Mouse (Mus musculus) forebrain, embryonic 10.5 days (tissue): Measurements from ENCODE around the gene Cdh8. TPM values are rescaled to one million over a fixed set of nuclear protein-coding genes. Genes with fewer than 3 reads are reported as not detected.
A peak's percentile ranks its signal among the peaks of the same experiment; 100 is the strongest.

Experiments used
- DNase-seq: peaks from one replicate; pipeline ENCODE4 v3.0.0-alpha.2; 2017; ENCODE audit warnings: low spot score; ENCODE audit errors: extremely low spot score
- H3K27ac ChIP-seq: fragments of 300-500 bp; sonication (generic); 2 replicates; pipeline ENCODE4 v1.5.1; 2016; ENCODE audit warnings: mild to moderate bottlenecking
- H3K27me3 ChIP-seq: fragments of 300-500 bp; sonication (generic); 2 replicates; pipeline ENCODE4 v1.6.1; 2016; ENCODE audit warnings: mild to moderate bottlenecking; ENCODE audit not compliant: poor library complexity, severe bottlenecking
- H3K36me3 ChIP-seq: fragments of 300-500 bp; sonication (generic); replicated peaks from 2 replicates; pipeline ENCODE4 v1.6.1; 2016; ENCODE audit warnings: mild to moderate bottlenecking, moderate library complexity
- H3K4me1 ChIP-seq: fragments of 300-500 bp; sonication (generic); 2 replicates; pipeline ENCODE4 v1.6.1; 2016
- H3K4me3 ChIP-seq: fragments of 300-500 bp; sonication (generic); 2 replicates; pipeline ENCODE4 v1.5.1; 2016; ENCODE audit warnings: mild to moderate bottlenecking, moderate library complexity
- H3K9me3 ChIP-seq: fragments of 300-500 bp; sonication (generic); 2 replicates; pipeline ENCODE4 v1.6.1; 2016; ENCODE audit warnings: mild to moderate bottlenecking, moderate library complexity
- WGBS: fragments of 180-500 bp; shearing (Covaris S2); methylation state at CpG from one replicate; pipeline ENCODE4 v1.1.7; 2016; 5-methylcytosine and 5-hydroxymethylcytosine counted together
- polyA plus RNA-seq: library from polyadenylated mRNA; unstranded; fragments of >200 nt; fragmentation: Nextera tagmentation; extraction: Ambion mirVana; gene quantifications from 2 replicates; pipeline ENCODE4 v1.2.1, GENCODE M21; 2016

The Cdh8 gene
- 3.7 and 3.9 TPM in 2 replicates for polyA plus RNA-seq

DNA sequence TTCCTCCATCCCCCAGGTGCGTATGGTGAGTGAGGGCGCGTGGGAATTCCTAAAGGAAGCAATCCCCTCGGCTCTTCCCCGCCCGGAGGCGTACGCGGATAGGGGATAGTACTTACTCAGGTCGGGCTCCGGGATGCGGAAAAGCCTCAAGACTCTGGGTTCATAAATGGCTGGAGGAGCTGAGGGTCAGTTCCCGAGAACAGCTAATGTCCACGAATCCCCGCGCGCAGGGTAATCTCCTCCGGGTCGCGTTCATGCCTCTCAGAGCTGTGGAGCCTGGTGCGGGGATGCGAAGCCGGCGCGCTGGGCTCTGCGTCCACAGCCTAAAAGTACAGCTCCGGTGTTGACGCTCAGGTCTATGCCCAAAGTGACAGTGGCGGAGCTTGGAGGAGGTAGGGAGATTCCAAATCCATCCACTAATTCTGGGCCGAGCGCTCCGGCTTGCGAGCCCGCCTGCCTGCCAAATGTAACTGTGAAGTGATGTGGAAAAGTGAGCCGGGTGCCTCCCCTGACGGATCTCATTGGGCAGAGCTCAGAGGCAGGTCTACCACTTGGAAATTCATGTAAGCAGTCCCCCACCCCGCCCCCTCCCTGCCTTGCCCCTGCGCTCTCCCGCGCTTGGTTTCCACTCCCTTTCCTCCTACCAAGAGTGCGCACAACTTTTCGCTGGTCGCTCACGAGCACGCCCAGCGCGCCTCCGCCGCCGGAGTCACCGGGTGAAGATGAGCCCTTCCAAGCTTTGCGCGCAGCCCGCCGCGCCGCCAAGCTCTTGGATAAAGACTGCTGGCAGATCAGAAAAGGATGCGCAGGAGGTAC is at the start of gene Cdh8:
Gene Cdh8, minus strand, starts transcription at position 506 of the 816 bp plus-strand sequence.
- H3K27me3 ChIP-seq, result peaks cover 92% of the 10 kb centered on the region
- peak; percentile 75 for DNase-seq
- no peaks in the 10 kb centered on the region for H3K36me3 ChIP-seq
- peaks cover 41% of the 10 kb centered on the region for H3K4me1 ChIP-seq
- under 1% methylated on average over 58 of the region's 58 CpGs for WGBS
- peak within 1 kb of the TSS; percentile 62 for H3K4me3 ChIP-seq
- no peaks in the 10 kb centered on the region for H3K9me3 ChIP-seq
- peak within 1 kb of the TSS; percentile 65 for H3K27ac ChIP-seq

GRCm38 (mm10) chr8:99446506-99446905 is 30.2 kb upstream of the Cdh8 start:
- no peaks in the 10 kb centered on the region for H3K36me3 ChIP-seq
- no peaks in the 10 kb centered on the region for H3K27me3 ChIP-seq
- H3K27ac ChIP-seq, result no peak overlapping the region
- H3K4me1 ChIP-seq, result no peaks in the 10 kb centered on the region
- no peaks in the 10 kb centered on the region for H3K9me3 ChIP-seq
- 89% methylated on average over 1 of the region's 1 CpGs for WGBS
- no peak overlapping the region for H3K4me3 ChIP-seq
- DNase-seq, result no peak

DNA sequence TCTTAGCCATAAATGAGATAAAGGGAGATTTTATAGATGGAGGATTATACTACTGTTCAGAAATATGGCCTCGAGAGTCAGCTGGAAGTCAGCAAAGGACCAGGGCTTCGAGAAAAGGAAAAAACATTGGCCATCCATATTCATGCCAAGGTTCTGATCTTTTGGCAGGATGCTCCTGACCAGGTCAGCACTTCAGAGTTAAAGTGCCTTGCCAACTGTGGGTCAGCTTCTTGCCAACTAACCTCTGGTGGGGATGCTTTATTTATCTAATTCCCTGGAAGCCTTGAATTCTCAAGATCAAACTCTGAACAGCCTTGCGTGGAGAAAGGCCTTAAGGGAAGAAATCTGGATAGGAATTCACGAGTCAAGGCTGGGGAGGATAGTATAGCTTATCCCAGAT is 9.6 kb upstream of the Cdh8 start:
- H3K4me1 ChIP-seq, result peaks cover 14% of the 10 kb centered on the region
- 87% methylated on average over 4 of the region's 4 CpGs for WGBS
- H3K27me3 ChIP-seq, result peaks cover 3% of the 10 kb centered on the region; the same call in 1 of the 2 replicates
- no peak overlapping the region for H3K27ac ChIP-seq
- H3K9me3 ChIP-seq, result no peaks in the 10 kb centered on the region
- DNase-seq, result no peak
- H3K36me3 ChIP-seq, result no peaks in the 10 kb centered on the region
- no peak overlapping the region for H3K4me3 ChIP-seq

GRCm38 (mm10) chr8:99421516-99421915 is 5.2 kb upstream of the Cdh8 start:
- H3K4me3 ChIP-seq, result peak overlapping the region; percentile 22
- DNase-seq, result no peak
- no peaks in the 10 kb centered on the region for H3K36me3 ChIP-seq
- no peak overlapping the region for H3K27ac ChIP-seq
- H3K27me3 ChIP-seq, result peaks cover 45% of the 10 kb centered on the region
- WGBS, result 18% methylated on average over 7 of the region's 7 CpGs
- peaks cover 25% of the 10 kb centered on the region for H3K4me1 ChIP-seq
- no peaks in the 10 kb centered on the region for H3K9me3 ChIP-seq

DNA sequence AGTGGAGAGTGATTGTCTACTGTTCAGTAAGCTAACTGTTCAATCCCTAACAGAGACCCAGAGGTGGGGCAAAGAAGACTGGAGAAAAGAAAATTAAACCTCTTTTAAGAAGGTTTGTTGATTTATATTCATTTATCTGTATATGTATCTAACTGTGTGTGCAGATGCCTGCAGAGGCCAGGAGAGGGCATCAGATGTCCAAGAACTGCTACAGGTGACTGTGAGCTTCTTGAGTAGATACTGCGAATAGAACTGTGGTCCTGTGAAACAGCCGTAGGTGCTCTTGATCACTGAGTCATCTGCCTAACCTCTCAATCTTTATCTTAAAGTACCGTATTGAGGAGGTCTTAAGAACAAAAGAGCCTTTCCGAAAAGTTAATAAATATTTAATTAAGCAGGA is 3.5 kb upstream of the Cdh8 start:
- Histone ChIP-seq H3K4me3 (no peak overlapping the region), H3K9me3 (no peaks in the 10 kb centered on the region), H3K36me3 (no peaks in the 10 kb centered on the region), H3K4me1 (peaks cover 43% of the 10 kb centered on the region), H3K27ac (no peak overlapping the region), H3K27me3 (peaks cover 63% of the 10 kb centered on the region)
- WGBS, result 92% methylated on average over 4 of the region's 4 CpGs
- DNase-seq, result no peak

GRCm38 (mm10) chr8:99417456-99417855 is 1.2 kb upstream of the Cdh8 start:
- DNase-seq, result no peak
- peak overlapping the region; percentile 62; the same call in 1 of the 2 replicates for H3K4me3 ChIP-seq
- 41% methylated on average over 7 of the region's 7 CpGs for WGBS
- no peaks in the 10 kb centered on the region for H3K9me3 ChIP-seq
- no peaks in the 10 kb centered on the region for H3K36me3 ChIP-seq
- peaks cover 84% of the 10 kb centered on the region for H3K27me3 ChIP-seq
- H3K27ac ChIP-seq, result no peak overlapping the region
- H3K4me1 ChIP-seq, result peaks cover 54% of the 10 kb centered on the region

DNA sequence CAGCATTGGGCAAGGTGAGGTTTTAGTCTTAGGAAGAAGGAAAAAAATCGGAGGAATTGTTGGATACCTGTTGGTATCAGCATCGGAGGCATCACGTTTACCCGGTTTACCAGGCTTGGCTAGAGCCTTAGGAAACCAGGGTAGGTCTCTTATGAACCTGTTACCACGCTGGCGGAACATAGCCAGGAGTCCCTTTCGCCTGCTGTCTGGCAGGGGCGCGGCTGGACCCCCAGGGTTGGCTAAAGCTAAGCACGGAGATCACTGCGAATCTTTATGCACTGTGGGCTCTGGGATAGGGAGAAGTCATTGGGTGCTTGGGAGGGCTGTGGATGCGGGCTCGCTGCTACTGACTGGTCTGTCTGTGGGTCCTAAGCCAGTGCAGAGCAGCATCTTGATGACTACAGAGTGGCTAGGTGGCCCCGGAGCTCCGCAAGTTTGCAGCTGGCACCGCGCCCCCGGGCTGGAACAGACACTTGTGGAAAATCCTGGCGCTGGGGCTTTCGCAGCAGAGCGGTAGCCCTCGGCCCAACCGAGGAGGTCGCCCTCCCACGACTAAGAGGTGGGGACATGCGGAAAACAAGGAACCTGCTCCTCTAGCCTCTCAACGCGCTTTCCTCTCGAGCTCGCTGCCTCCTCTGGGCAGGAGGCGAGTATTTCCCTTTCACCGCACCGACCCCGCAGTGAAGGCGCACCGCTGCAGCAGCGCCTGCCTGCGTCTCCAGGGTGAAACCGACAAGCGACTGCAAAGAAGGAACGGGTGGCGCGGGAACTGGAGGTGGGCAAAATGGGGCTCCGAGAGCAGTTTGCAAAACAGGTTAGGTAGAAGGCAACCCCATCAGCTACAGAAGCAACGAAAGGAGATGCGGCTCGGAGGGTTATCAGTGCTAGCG is 950 bp downstream of the Cdh8 start:
- H3K27ac ChIP-seq, result peak overlapping the region; percentile 65

GRCm38 (mm10) chr8:99414483-99414921 is 1.8 kb downstream of the Cdh8 start:
- Histone ChIP-seq H3K36me3 (no peaks in the 10 kb centered on the region), H3K4me1 (peaks cover 41% of the 10 kb centered on the region), H3K4me3 (peak overlapping the region; percentile 62), H3K27me3 (peaks cover 77% of the 10 kb centered on the region), H3K9me3 (no peaks in the 10 kb centered on the region), H3K27ac (no peak overlapping the region)
- WGBS, result 4% methylated on average over 9 of the region's 9 CpGs
- no peak for DNase-seq

More for the DNA sequence above, 950 bp downstream of the Cdh8 start:
- DNase-seq, result peak; percentile 50
- Histone ChIP-seq H3K4me3 (peak overlapping the region; percentile 62), H3K27me3 (peaks cover 84% of the 10 kb centered on the region), H3K36me3 (no peaks in the 10 kb centered on the region), H3K9me3 (no peaks in the 10 kb centered on the region), H3K4me1 (peaks cover 41% of the 10 kb centered on the region)
- WGBS, result under 1% methylated on average over 48 of the region's 48 CpGs

- Histone ChIP-seq H3K27me3 (peaks cover 72% of the 10 kb centered on the region), H3K36me3 (no peaks in the 10 kb centered on the region), H3K4me1 (peaks cover 41% of the 10 kb centered on the region), H3K9me3 (no peaks in the 10 kb centered on the region), H3K4me3 (peak overlapping the region; percentile 62), H3K27ac (no peak overlapping the region)
- WGBS, result 29% methylated on average over 10 of the region's 10 CpGs
- DNase-seq, result no peak
Observed at GRCm38 (mm10) chr8:99413877-99414482, 2.3 kb downstream of the Cdh8 start.

- Histone ChIP-seq H3K27ac (no peak overlapping the region), H3K9me3 (no peaks in the 10 kb centered on the region), H3K27me3 (no peaks in the 10 kb centered on the region), H3K36me3 (no peaks in the 10 kb centered on the region), H3K4me3 (no peak overlapping the region), H3K4me1 (peaks cover 4% of the 10 kb centered on the region; the same call in 1 of the 2 replicates)
- no peak for DNase-seq
- WGBS, result 85% methylated on average over 4 of the region's 4 CpGs
Observed at GRCm38 (mm10) chr8:99393908-99394307, 22.4 kb downstream of the Cdh8 start.

- H3K27ac ChIP-seq, result no peak overlapping the region
- no peak overlapping the region for H3K4me3 ChIP-seq
- no peaks in the 10 kb centered on the region for H3K4me1 ChIP-seq
- 93% methylated on average over 5 of the region's 5 CpGs for WGBS
- H3K36me3 ChIP-seq, result no peaks in the 10 kb centered on the region
- H3K9me3 ChIP-seq, result no peaks in the 10 kb centered on the region
- H3K27me3 ChIP-seq, result no peaks in the 10 kb centered on the region
- no peak for DNase-seq
Observed at GRCm38 (mm10) chr8:99370104-99370503, 46.2 kb downstream of the Cdh8 start.

DNA sequence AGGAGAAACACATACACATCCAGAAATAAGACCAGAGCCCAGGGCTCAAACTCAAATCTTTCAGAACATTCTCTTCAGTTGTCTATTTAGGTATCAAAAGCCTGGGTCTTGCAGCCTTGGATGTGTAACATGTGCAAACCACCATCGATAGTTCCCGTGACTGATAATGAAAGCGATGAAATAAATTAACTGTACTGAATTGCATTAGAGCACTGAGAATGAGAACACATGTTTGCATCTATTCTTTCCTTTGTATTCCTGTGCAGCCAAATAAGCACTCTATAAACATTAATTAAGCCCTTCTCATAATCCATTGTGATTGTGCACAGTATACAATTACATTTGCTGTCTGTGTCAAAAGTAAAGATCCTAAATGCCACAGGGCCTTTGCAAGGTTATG is 47.1 kb downstream of the Cdh8 start:
- no peaks in the 10 kb centered on the region for H3K4me1 ChIP-seq
- H3K27ac ChIP-seq, result no peak overlapping the region
- H3K27me3 ChIP-seq, result no peaks in the 10 kb centered on the region
- 92% methylated on average over 3 of the region's 3 CpGs for WGBS
- H3K4me3 ChIP-seq, result no peak overlapping the region
- no peaks in the 10 kb centered on the region for H3K36me3 ChIP-seq
- no peaks in the 10 kb centered on the region for H3K9me3 ChIP-seq
- DNase-seq, result no peak
